Mouse (Mus musculus) limb, embryonic 14.5 days (tissue): ENCODE measurements at regions not wholly inside any gene's neighbourhood (a gene's known extent, or its start where the extent isn't known, plus 50 kb on each side); places are given as distances from the start of the nearest gene placed in this dataset.

ENCODE experiments used
- ATAC-seq: fragments of 200-750 bp; cut with Nextera tagmentation; 2 replicates; pipeline ENCODE4 v1.8.0; 2017; ENCODE audit warnings: low read depth, moderate number of reproducible peaks, moderate TSS enrichment; ENCODE audit not compliant: low FRiP score
- DNase-seq: peaks from one replicate; pipeline ENCODE4 v3.0.0-alpha.2; 2015; ENCODE audit warnings: low spot score
- H3K27ac ChIP-seq: fragments of 300-500 bp; sonication (generic); replicated peaks from 2 replicates; pipeline ENCODE4 v1.5.1; 2014; ENCODE audit warnings: low read depth, mild to moderate bottlenecking, low read length, moderate library complexity, mixed read lengths
- H3K27me3 ChIP-seq: fragments of 300-500 bp; sonication (generic); 2 replicates; pipeline ENCODE4 v1.6.1; 2014; ENCODE audit warnings: low read length, mixed read lengths; ENCODE audit not compliant: control insufficient read depth, insufficient read depth
- H3K36me3 ChIP-seq: fragments of 300-500 bp; sonication (generic); 2 replicates; pipeline ENCODE4 v1.6.1; 2014; ENCODE audit warnings: mild to moderate bottlenecking, low read length, moderate library complexity, mixed read lengths; ENCODE audit not compliant: control insufficient read depth, insufficient read depth
- H3K4me1 ChIP-seq: fragments of 300-500 bp; sonication (generic); 2 replicates; pipeline ENCODE4 v1.6.1; 2014; ENCODE audit warnings: antibody characterized with exemption, low read length, mixed read lengths; ENCODE audit not compliant: control insufficient read depth, insufficient read depth
- H3K4me2 ChIP-seq: fragments of 300-500 bp; sonication (generic); replicated peaks from 2 replicates; pipeline ENCODE4 v1.6.1; 2014; ENCODE audit warnings: low read depth, mild to moderate bottlenecking, low read length, moderate library complexity; ENCODE audit not compliant: severe bottlenecking
- H3K4me3 ChIP-seq: fragments of 300-500 bp; sonication (generic); replicated peaks from 2 replicates; pipeline ENCODE4 v1.5.1; 2014; ENCODE audit warnings: low read length
- H3K9ac ChIP-seq: fragments of 300-500 bp; sonication (generic); 2 replicates; pipeline ENCODE4 v1.6.1; 2014; ENCODE audit warnings: mild to moderate bottlenecking, low read depth, low read length, moderate library complexity; ENCODE audit not compliant: severe bottlenecking
- H3K9me3 ChIP-seq: fragments of 300-500 bp; sonication (generic); 2 replicates; pipeline ENCODE4 v1.6.1; 2016; ENCODE audit warnings: low read length; ENCODE audit not compliant: control insufficient read depth
- POLR2A ChIP-seq: fragments of 200-500 bp; IDR thresholded peaks from 2 replicates; pipeline ENCODE4 v1.8.0; 2012; ENCODE audit warnings: inconsistent platforms, mild to moderate bottlenecking, moderate library complexity, borderline replicate concordance; ENCODE audit not compliant: insufficient read depth, insufficient read length; ENCODE audit errors: extremely low read depth
- WGBS: fragments of 180-500 bp; shearing (Covaris S2); extraction: QIAGEN DNeasy Blood & Tissue Kit; methylation state at CpG from one replicate; pipeline ENCODE4 v1.1.7; 2014; 5-methylcytosine and 5-hydroxymethylcytosine counted together

DNA sequence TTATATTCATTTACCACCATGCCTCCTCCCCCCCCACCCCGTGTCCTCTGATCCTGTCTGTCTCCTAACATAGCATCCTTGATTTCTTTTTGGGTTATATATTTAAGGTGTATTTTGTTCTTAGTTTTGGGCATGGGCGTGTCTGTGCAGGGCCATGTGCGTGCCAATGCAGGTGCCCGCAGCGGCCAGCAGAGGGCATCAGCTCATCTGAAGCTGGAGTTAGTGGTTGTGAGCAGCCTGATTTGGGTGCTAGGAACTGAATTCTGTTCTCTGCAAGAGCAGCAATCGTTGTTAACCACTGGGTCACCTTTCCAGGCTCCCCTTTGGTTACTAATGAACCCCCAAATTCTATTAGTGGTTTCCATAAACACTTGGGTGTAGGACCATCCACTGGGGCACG, 167.5 kb upstream of the Zfp64 start:
- Histone ChIP-seq H3K4me1 (no peaks in the 10 kb centered on the region), H3K9ac (no peak overlapping the region), H3K27ac (no peak overlapping the region), H3K4me3 (no peak overlapping the region), H3K9me3 (no peaks in the 10 kb centered on the region), H3K27me3 (no peaks in the 10 kb centered on the region), H3K4me2 (no peak overlapping the region), H3K36me3 (no peaks in the 10 kb centered on the region)
- WGBS = 90% methylated on average over 7 of the region's 7 CpGs
- ATAC-seq (no peak), DNase-seq (no peak)
- no peak for TF ChIP-seq POLR2A

DNA sequence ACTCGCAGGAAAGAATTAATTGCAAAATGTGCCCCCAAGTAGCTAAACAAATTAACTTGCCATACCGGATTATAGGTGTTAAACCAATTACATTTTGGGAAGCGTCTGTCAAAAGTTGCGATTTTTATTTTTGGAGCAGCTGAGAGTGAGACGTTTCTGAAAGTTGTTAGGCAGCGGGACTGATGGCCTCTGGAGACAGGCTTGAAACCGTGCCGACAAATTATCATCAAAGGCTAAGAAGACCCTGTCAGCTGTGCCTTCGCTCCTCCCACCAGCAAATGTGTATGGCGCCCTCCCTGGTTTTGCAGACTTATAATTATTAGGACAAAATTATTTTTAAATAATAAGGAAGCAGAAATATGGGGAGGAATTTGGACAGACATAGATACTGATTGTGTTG, 161.5 kb upstream of the Zfp64 start:
- H3K27me3 ChIP-seq = no peaks in the 10 kb centered on the region
- no peaks in the 10 kb centered on the region for H3K4me1 ChIP-seq
- no peaks in the 10 kb centered on the region for H3K36me3 ChIP-seq
- DNase-seq = no peak
- no peak overlapping the region for H3K27ac ChIP-seq
- TF ChIP-seq POLR2A = no peak
- no peak overlapping the region for H3K9ac ChIP-seq
- H3K4me2 ChIP-seq = no peak overlapping the region
- ATAC-seq = no peak
- no peak overlapping the region for H3K4me3 ChIP-seq
- 41% methylated on average over 10 of the region's 10 CpGs for WGBS
- no peaks in the 10 kb centered on the region for H3K9me3 ChIP-seq

DNA sequence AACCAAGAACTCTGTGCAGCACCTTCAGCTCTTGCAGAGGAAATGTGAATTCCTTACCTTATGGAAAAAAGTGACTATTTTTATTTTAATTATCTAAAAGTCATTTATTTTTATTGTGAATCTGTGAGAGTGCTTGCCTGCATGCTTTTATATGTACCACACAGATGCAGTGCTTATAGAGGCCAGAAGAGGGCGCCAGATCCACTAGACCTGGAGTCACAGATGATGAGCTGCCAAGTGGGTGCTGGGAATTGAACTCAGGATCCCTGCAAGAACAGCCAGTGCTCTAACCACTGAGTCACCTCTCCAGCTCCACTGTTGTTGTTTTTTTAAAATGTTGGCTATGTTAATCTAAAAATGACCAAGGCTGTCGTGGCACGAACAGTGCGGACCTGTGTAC, 153.7 kb upstream of the Zfp64 start:
- no peaks in the 10 kb centered on the region for H3K4me1 ChIP-seq
- TF ChIP-seq POLR2A = no peak
- no peak for ATAC-seq
- H3K9ac ChIP-seq = no peak overlapping the region
- DNase-seq = no peak
- H3K4me2 ChIP-seq = no peak overlapping the region
- H3K27ac ChIP-seq = no peak overlapping the region
- H3K36me3 ChIP-seq = no peaks in the 10 kb centered on the region
- H3K27me3 ChIP-seq = no peaks in the 10 kb centered on the region
- 88% methylated on average over 4 of the region's 4 CpGs for WGBS
- H3K4me3 ChIP-seq = no peak overlapping the region
- H3K9me3 ChIP-seq = no peaks in the 10 kb centered on the region

DNA sequence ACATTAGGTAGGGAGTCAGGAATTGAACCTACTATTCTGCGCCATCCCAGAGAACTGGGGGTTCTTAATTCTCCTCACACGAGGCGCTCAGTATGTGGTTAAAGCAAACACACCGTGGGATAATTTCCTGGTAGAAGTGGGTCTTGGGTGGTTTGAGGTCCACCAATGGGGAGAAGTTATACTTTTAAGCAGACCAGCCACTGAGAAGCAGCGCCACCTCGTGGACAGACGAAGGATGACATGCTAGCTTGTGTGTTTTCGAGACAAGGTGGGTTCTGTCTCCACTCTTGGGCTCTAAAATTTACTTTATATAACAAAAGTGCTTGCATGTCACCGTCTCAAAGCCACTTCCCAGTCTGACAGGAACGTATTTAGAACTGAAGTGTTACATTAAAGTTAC, 152.7 kb upstream of the Zfp64 start:
- WGBS = 32% methylated on average over 10 of the region's 10 CpGs
- H3K4me1 ChIP-seq = no peaks in the 10 kb centered on the region
- no peak overlapping the region for H3K27ac ChIP-seq
- H3K27me3 ChIP-seq = no peaks in the 10 kb centered on the region
- TF ChIP-seq POLR2A = no peak
- H3K9ac ChIP-seq = no peak overlapping the region
- H3K36me3 ChIP-seq = no peaks in the 10 kb centered on the region
- no peaks in the 10 kb centered on the region for H3K9me3 ChIP-seq
- no peak for ATAC-seq
- H3K4me2 ChIP-seq = no peak overlapping the region
- peak; percentile 30 for DNase-seq
- H3K4me3 ChIP-seq = no peak overlapping the region

DNA sequence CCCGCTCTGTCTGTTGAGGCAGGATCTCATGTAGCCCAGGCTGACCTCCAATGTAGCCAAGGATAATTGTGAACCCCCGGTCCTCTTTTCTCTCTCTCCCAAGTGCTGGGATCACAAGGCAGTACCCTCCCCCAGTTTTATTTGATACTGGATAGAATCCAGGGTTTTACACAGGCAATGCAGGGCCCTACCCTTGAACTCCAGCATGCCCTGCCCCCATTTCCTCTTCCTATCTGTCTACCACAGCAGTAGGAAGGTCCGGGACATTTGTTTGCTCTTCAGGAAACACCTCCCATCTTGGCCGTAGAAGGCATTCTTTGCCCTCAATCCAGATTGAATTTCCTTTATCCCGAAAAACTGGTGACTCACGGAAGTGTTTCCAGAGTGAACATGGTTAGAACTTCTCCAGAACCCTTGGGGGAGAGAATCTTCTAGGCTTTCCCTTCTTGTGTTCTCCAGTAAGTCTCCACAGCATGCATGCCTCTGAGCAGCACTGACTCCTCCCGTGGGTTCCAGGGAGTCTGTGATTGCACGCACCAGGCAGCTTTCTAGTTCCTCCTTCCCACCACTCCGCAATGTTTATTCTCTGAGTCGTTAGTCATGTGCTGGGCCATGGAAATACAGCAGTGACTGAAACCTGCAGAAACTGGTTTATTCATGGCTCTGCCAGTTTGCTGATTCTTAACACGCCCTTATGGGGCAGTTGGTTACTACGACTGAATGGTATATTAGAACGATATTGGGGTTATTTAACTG, 146.3 kb upstream of the Zfp64 start:
- ATAC-seq (no peak), DNase-seq (no peak)
- Histone ChIP-seq H3K4me2 (no peak overlapping the region), H3K27me3 (no peaks in the 10 kb centered on the region), H3K4me3 (no peak overlapping the region), H3K4me1 (0 out of 2 replicates have a peak, but pooled peaks cover 7% of the 10 kb centered on the region), H3K36me3 (no peaks in the 10 kb centered on the region), H3K9me3 (peaks cover 10% of the 10 kb centered on the region), H3K9ac (no peak overlapping the region), H3K27ac (no peak overlapping the region)
- TF ChIP-seq POLR2A = no peak
- 89% methylated on average over 13 of the region's 13 CpGs for WGBS

DNA sequence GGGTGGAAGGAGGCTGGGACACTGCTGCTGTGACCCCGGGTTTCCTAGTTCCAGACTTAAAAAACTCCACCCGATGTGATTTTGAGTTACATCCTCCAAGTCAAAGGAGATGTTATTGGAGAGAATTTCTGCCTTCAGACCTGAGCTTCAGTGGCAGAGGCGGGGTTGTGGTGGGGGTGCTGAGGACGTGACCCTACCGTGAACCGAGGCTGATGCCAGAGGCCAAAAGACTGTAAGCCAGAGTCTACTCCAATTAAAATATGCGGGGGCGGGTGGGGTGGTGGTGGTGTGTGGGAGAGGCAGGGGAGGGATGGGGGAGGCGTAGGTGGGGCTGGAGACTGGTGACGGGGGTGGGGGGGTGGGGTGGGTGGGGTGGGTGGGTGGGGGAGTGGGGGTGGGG, 145.1 kb upstream of the Zfp64 start:
- Histone ChIP-seq H3K4me2 (no peak overlapping the region), H3K9me3 (peaks cover 10% of the 10 kb centered on the region), H3K36me3 (no peaks in the 10 kb centered on the region), H3K27ac (no peak overlapping the region), H3K9ac (no peak overlapping the region), H3K4me1 (0 out of 2 replicates have a peak, but pooled peaks cover 7% of the 10 kb centered on the region), H3K27me3 (no peaks in the 10 kb centered on the region), H3K4me3 (no peak overlapping the region)
- DNase-seq (no peak), ATAC-seq (no peak)
- 68% methylated on average over 8 of the region's 10 CpGs for WGBS
- no peak for TF ChIP-seq POLR2A
